Mouse (Mus musculus) gastrocnemius, adult 18-20 months (tissue): ENCODE data around the gene Lrrc52. TPM values are rescaled to one million over a fixed set of nuclear protein-coding genes. Genes with fewer than 3 reads are reported as not detected.

Experiments used
- DNase-seq: peaks from one replicate; pipeline ENCODE4 v3.0.0; 2021; ENCODE audit warnings: low spot score
- total RNA-seq, 2 experiments: library from RNA; stranded (reverse); gene quantifications; 2 replicates each; pipeline ENCODE4 v1.2.3; 2021

Lrrc52 gene
- total RNA-seq, 2 experiments from 2014 or later, result 5.1 to 19.9 TPM

GRCm38 (mm10) chr1:167437091-167437490, 29.5 kb downstream of the Lrrc52 start:
- DNase-seq, result no peak

- DNase-seq, result no peak
Observed at GRCm38 (mm10) chr1:167436186-167436975, 30.2 kb downstream of the Lrrc52 start.

- DNase-seq, result no peak
Observed at GRCm38 (mm10) chr1:167434931-167435330, 31.6 kb downstream of the Lrrc52 start.

- DNase-seq, result no peak
Observed at GRCm38 (mm10) chr1:167430976-167431676, 35.5 kb downstream of the Lrrc52 start.

- no peak for DNase-seq
Observed at GRCm38 (mm10) chr1:167426681-167427080, 39.9 kb downstream of the Lrrc52 start.

GRCm38 (mm10) chr1:167425572-167425971, 41.0 kb downstream of the Lrrc52 start:
- no peak for DNase-seq

GRCm38 (mm10) chr1:167422501-167423240, 43.9 kb downstream of the Lrrc52 start:
- peak; percentile 64 for DNase-seq

- DNase-seq, result peak; percentile 78
Observed at GRCm38 (mm10) chr1:167414846-167415245, 51.7 kb downstream of the Lrrc52 start.

GRCm38 (mm10) chr1:167411991-167412715, 54.4 kb downstream of the Lrrc52 start:
- DNase-seq, result no peak

GRCm38 (mm10) chr1:167409601-167410000, 57.0 kb downstream of the Lrrc52 start:
- DNase-seq, result no peak

GRCm38 (mm10) chr1:167405237-167405636, 61.3 kb downstream of the Lrrc52 start:
- DNase-seq, result no peak

Other genes starting within 250 kb of the Lrrc52 start
- 10 to 100 TPM; 14.9 to 17.8 TPM for gene Uck2, start 181.5 kb downstream of the Lrrc52 start, total RNA-seq
- 10 to 100 TPM; 35.2 to 39.3 TPM for gene Tmco1, start 158.4 kb downstream of the Lrrc52 start, total RNA-seq
- 1 to 10 TPM; 2.4 to 2.5 TPM for gene Aldh9a1, start 116.8 kb downstream of the Lrrc52 start, total RNA-seq
- 100 to 1,000 TPM; 146 to 183 TPM for gene Mgst3, start 72.9 kb downstream of the Lrrc52 start, total RNA-seq
- 10 to 100 TPM; 54.1 to 60.4 TPM for gene Rxrg, start 131.6 kb upstream of the Lrrc52 start, total RNA-seq
- gene Lmx1a, start 222.5 kb upstream of the Lrrc52 start, total RNA-seq, result under 1 TPM; 0.11 to 0.21 TPM